In genomic region chr17:24540375-24540774, GRCm38 (mm10) we compare ENCODE assay signal across 8 mouse cellular contexts. TPM values are rescaled to one million over a fixed set of nuclear protein-coding genes. Genes with fewer than 3 reads are reported as not detected.
DNase-seq lines count a peak whose midpoint lies in the region; TF ChIP-seq lines count a peak whose summit lies in the region.

No protein-coding gene starts in this region.

- WGBS in kidney, adult 2 months = 7% methylated on average over 3 of the region's 3 CpGs

- DNase-seq in cerebellum, postnatal 14 days = peak; percentile 64 to 69
- no peak for DNase-seq in cerebellum, adult 9-11 months
- peak; percentile 79 for DNase-seq in A20 (ENCODE audit: low read depth, low spot score)
- peak; percentile 71 for DNase-seq in kidney, adult 2 months
- DNase-seq in lung, postnatal 10 days = peak; percentile 75
- peak; percentile 62 for DNase-seq in thymus, postnatal 25 days
- no peak for DNase-seq in layer of hippocampus, adult 9-11 months

- no peak overlapping the region for H3K27ac ChIP-seq in cortical plate, adult 2 months (ENCODE audit: insufficient read depth, low read length)
- no peak overlapping the region for H3K27ac ChIP-seq in kidney, adult 2 months (ENCODE audit: insufficient read depth, low read depth, low read length)

- H3K4me1 ChIP-seq in cortical plate, adult 2 months (ENCODE audit: control insufficient read depth, insufficient read depth, low read length) = peaks cover 12% of the 10 kb centered on the region
- H3K4me1 ChIP-seq in kidney, adult 2 months (ENCODE audit: control insufficient read depth, insufficient read depth, low read length) = no peaks in the 10 kb centered on the region

- no peak overlapping the region for H3K4me3 ChIP-seq in cortical plate, adult 2 months (ENCODE audit: insufficient read depth, low read length)
- no peak overlapping the region for H3K4me3 ChIP-seq in kidney, adult 2 months (ENCODE audit: insufficient read depth, low read depth, low read length)

- no peak for TF ChIP-seq POLR2A in cortical plate, adult 2 months (IDR thresholded peaks at IDR 0.05; ENCODE audit: extremely low read depth, insufficient read depth, low read length)
- no peak for TF ChIP-seq POLR2A in kidney, adult 2 months (IDR thresholded peaks at IDR 0.05; ENCODE audit: low read depth, low read length)

- peak; percentile 67 for TF ChIP-seq CTCF in cortical plate, adult 2 months (IDR thresholded peaks at IDR 0.05; ENCODE audit: extremely low read depth, insufficient read depth, low read length)
- TF ChIP-seq CTCF in kidney, adult 2 months (conservative IDR thresholded peaks at IDR 0.05; ENCODE audit: insufficient read depth, insufficient read length, low read depth, low read length) = peak; percentile 86

- H3K27me3 ChIP-seq in kidney, adult 2 months (replicated peaks; ENCODE audit: control insufficient read depth, insufficient read depth, low read length) = no peaks in the 10 kb centered on the region

- H3K36me3 ChIP-seq in kidney, adult 2 months (ENCODE audit: control insufficient read depth, insufficient read depth, low read length) = no peaks in the 10 kb centered on the region

RNA-seq across cellular contexts. Expression of gene Rab26, which starts 6.4 kb away (rescaled TPM):
- 97.3 and 102 TPM in 2 replicates for polyA plus RNA-seq in cortical plate, adult 2 months (2012; rRNA removed)
- polyA plus RNA-seq in kidney, adult 2 months (2012; rRNA removed) = 0.56 and 0.58 TPM in 2 replicates

RNA-seq across cellular contexts. Expression of gene Pkd1, which starts 9.3 kb away (rescaled TPM):
- polyA plus RNA-seq in cortical plate, adult 2 months (2012; rRNA removed) = 82.0 and 91.8 TPM in 2 replicates
- 34.6 and 42.9 TPM in 2 replicates for polyA plus RNA-seq in kidney, adult 2 months (2012; rRNA removed)

RNA-seq across cellular contexts. Expression of gene Traf7, which starts 12.6 kb away (rescaled TPM):
- polyA plus RNA-seq in cortical plate, adult 2 months (2012; rRNA removed) = 176 and 187 TPM in 2 replicates
- polyA plus RNA-seq in kidney, adult 2 months (2012; rRNA removed) = 108 and 124 TPM in 2 replicates

RNA-seq across cellular contexts. Expression of gene Caskin1, which starts 52.0 kb away (rescaled TPM):
- 106 and 109 TPM in 2 replicates for polyA plus RNA-seq in cortical plate, adult 2 months (2012; rRNA removed)
- 0.52 and 0.80 TPM in 2 replicates for polyA plus RNA-seq in kidney, adult 2 months (2012; rRNA removed)

Comparison
In these comparisons a context has a peak if more than half of its experiments do, and no peak if none do; other contexts are left out.
1. DNase-seq: peak in cerebellum, postnatal 14 days (2 of 2), A20 (single experiment), kidney, adult 2 months (single experiment), lung, postnatal 10 days (single experiment) and thymus, postnatal 25 days (single experiment); none in cerebellum, adult 9-11 months (single experiment) and layer of hippocampus, adult 9-11 months (single experiment).
2. RNA of gene Rab26, which starts 6.4 kb away (polyA plus RNA-seq): 97.3 to 102 TPM in cortical plate, adult 2 months; 0.56 to 0.58 TPM in kidney, adult 2 months; every median in the first group is over 10 times any median in the second.